Mouse (Mus musculus) stomach, embryonic 15.5 days (tissue): ENCODE measurements around the gene Gemin8. TPM values are rescaled to one million over a fixed set of nuclear protein-coding genes. Genes with fewer than 3 reads are reported as not detected.

Experiments used
- ATAC-seq: fragments of 200-750 bp; cut with Nextera tagmentation; 2 replicates; pipeline ENCODE4 v1.8.0; 2017; ENCODE audit warnings: low read depth, moderate number of reproducible peaks, moderate TSS enrichment; ENCODE audit not compliant: insufficient read depth, low FRiP score
- H3K27ac ChIP-seq: fragments of 300-500 bp; sonication (generic); 2 replicates; pipeline ENCODE4 v1.5.1; 2015; ENCODE audit warnings: mild to moderate bottlenecking, inconsistent platforms
- H3K27me3 ChIP-seq: fragments of 300-500 bp; sonication (generic); replicated peaks from 2 replicates; pipeline ENCODE4 v1.6.1; 2015; ENCODE audit warnings: inconsistent platforms
- H3K36me3 ChIP-seq: fragments of 300-500 bp; sonication (generic); 2 replicates; pipeline ENCODE4 v1.6.1; 2015; ENCODE audit warnings: inconsistent platforms
- H3K4me1 ChIP-seq: fragments of 300-500 bp; sonication (generic); 2 replicates; pipeline ENCODE4 v1.6.1; 2015; ENCODE audit warnings: inconsistent platforms
- H3K4me2 ChIP-seq: fragments of 300-500 bp; sonication (generic); 2 replicates; pipeline ENCODE4 v1.6.1; 2015; ENCODE audit warnings: mild to moderate bottlenecking, inconsistent platforms
- H3K4me3 ChIP-seq: fragments of 300-500 bp; sonication (generic); replicated peaks from 2 replicates; pipeline ENCODE4 v1.5.1; 2015; ENCODE audit warnings: inconsistent platforms
- H3K9ac ChIP-seq: fragments of 300-500 bp; sonication (generic); 2 replicates; pipeline ENCODE4 v1.6.1; 2015; ENCODE audit warnings: inconsistent platforms
- H3K9me3 ChIP-seq: fragments of 300-500 bp; sonication (generic); 2 replicates; pipeline ENCODE4 v1.6.1; 2016; ENCODE audit warnings: inconsistent platforms
- WGBS: fragments of 180-500 bp; shearing (Covaris S2); methylation state at CpG from one replicate; pipeline ENCODE4 v1.1.7; 2015; 5-methylcytosine and 5-hydroxymethylcytosine counted together
- polyA plus RNA-seq: library from polyadenylated mRNA; unstranded; fragments of >200 nt; fragmentation: Nextera tagmentation; extraction: Ambion mirVana; gene quantifications from 2 replicates; pipeline ENCODE4 v1.2.1, GENCODE M21; 2015

Gemin8 gene
- polyA plus RNA-seq: 9.3 and 10.1 TPM in 2 replicates

GRCm38 (mm10) chrX:166169892-166170799 is at the start of gene Gemin8:
Gene Gemin8 (plus strand): TSS chrX:166170454.
- Histone ChIP-seq H3K27ac (peak within 1 kb of the TSS; percentile 44; the same call in 1 of the 2 replicates), H3K4me1 (no peaks in the 10 kb centered on the region), H3K4me2 (peak within 1 kb of the TSS; percentile 48), H3K27me3 (no peaks in the 10 kb centered on the region), H3K9ac (peak within 1 kb of the TSS; percentile 12; the same call in 1 of the 2 replicates), H3K9me3 (no peaks in the 10 kb centered on the region), H3K36me3 (no peaks in the 10 kb centered on the region), H3K4me3 (peak within 1 kb of the TSS; percentile 57)
- WGBS: 16% methylated on average over 31 of the region's 31 CpGs
- ATAC-seq: peak; percentile 98

- 78% methylated on average over 15 of the region's 15 CpGs for WGBS
- Histone ChIP-seq H3K9ac (no peak overlapping the region), H3K27me3 (no peaks in the 10 kb centered on the region), H3K4me2 (no peak overlapping the region), H3K27ac (no peak overlapping the region), H3K9me3 (no peaks in the 10 kb centered on the region), H3K4me1 (no peaks in the 10 kb centered on the region), H3K4me3 (no peak overlapping the region), H3K36me3 (no peaks in the 10 kb centered on the region)
- no peak for ATAC-seq
Observed at GRCm38 (mm10) chrX:166147158-166147846, 23.0 kb upstream of the Gemin8 start.

GRCm38 (mm10) chrX:166162773-166163172 is 7.5 kb upstream of the Gemin8 start:
- Histone ChIP-seq H3K9me3 (no peaks in the 10 kb centered on the region), H3K9ac (no peak overlapping the region), H3K27me3 (no peaks in the 10 kb centered on the region), H3K27ac (no peak overlapping the region), H3K36me3 (no peaks in the 10 kb centered on the region), H3K4me3 (no peak overlapping the region), H3K4me2 (no peak overlapping the region), H3K4me1 (no peaks in the 10 kb centered on the region)
- ATAC-seq: no peak
- 48% methylated on average over 4 of the region's 4 CpGs for WGBS

GRCm38 (mm10) chrX:166167307-166167706 is 2.9 kb upstream of the Gemin8 start:
- Histone ChIP-seq H3K9ac (no peak overlapping the region), H3K36me3 (no peaks in the 10 kb centered on the region), H3K4me1 (no peaks in the 10 kb centered on the region), H3K4me2 (no peak overlapping the region), H3K27me3 (no peaks in the 10 kb centered on the region), H3K4me3 (no peak overlapping the region), H3K27ac (no peak overlapping the region), H3K9me3 (no peaks in the 10 kb centered on the region)
- no peak for ATAC-seq
- WGBS: 9% methylated on average over 4 of the region's 4 CpGs

- Histone ChIP-seq H3K36me3 (no peaks in the 10 kb centered on the region), H3K9ac (no peak overlapping the region), H3K4me1 (no peaks in the 10 kb centered on the region), H3K9me3 (no peaks in the 10 kb centered on the region), H3K27me3 (no peaks in the 10 kb centered on the region), H3K4me3 (no peak overlapping the region), H3K27ac (no peak overlapping the region), H3K4me2 (no peak overlapping the region)
- 40% methylated on average over 3 of the region's 3 CpGs for WGBS
- ATAC-seq: no peak
Observed at GRCm38 (mm10) chrX:166167923-166168322, 2.3 kb upstream of the Gemin8 start.

- peak overlapping the region; percentile 44; the same call in 1 of the 2 replicates for H3K27ac ChIP-seq
- 21% methylated on average over 9 of the region's 9 CpGs for WGBS
Observed at GRCm38 (mm10) chrX:166170800-166171738, 815 bp downstream of the Gemin8 start.

GRCm38 (mm10) chrX:166172041-166172440 is 1.8 kb downstream of the Gemin8 start:
- H3K9ac ChIP-seq: no peak overlapping the region
- no peak overlapping the region for H3K4me2 ChIP-seq
- no peaks in the 10 kb centered on the region for H3K36me3 ChIP-seq
- no peak overlapping the region for H3K27ac ChIP-seq
- H3K4me1 ChIP-seq: no peaks in the 10 kb centered on the region
- H3K9me3 ChIP-seq: no peaks in the 10 kb centered on the region
- no peak for ATAC-seq
- 39% methylated on average over 4 of the region's 4 CpGs for WGBS
- H3K27me3 ChIP-seq: no peaks in the 10 kb centered on the region
- H3K4me3 ChIP-seq: no peak overlapping the region

More at GRCm38 (mm10) chrX:166170800-166171738, 815 bp downstream of the Gemin8 start:
- no peak for ATAC-seq
- H3K4me3 ChIP-seq: peak overlapping the region; percentile 57
- H3K9me3 ChIP-seq: no peaks in the 10 kb centered on the region
- peak overlapping the region; percentile 48 for H3K4me2 ChIP-seq
- H3K27me3 ChIP-seq: no peaks in the 10 kb centered on the region
- H3K9ac ChIP-seq: peak overlapping the region; percentile 12; the same call in 1 of the 2 replicates
- no peaks in the 10 kb centered on the region for H3K4me1 ChIP-seq
- H3K36me3 ChIP-seq: no peaks in the 10 kb centered on the region

GRCm38 (mm10) chrX:166172661-166173060 is 2.4 kb downstream of the Gemin8 start:
- no peaks in the 10 kb centered on the region for H3K36me3 ChIP-seq
- H3K4me3 ChIP-seq: no peak overlapping the region
- H3K9ac ChIP-seq: no peak overlapping the region
- no peaks in the 10 kb centered on the region for H3K9me3 ChIP-seq
- no peak for ATAC-seq
- no peaks in the 10 kb centered on the region for H3K27me3 ChIP-seq
- 48% methylated on average over 3 of the region's 3 CpGs for WGBS
- no peak overlapping the region for H3K4me2 ChIP-seq
- no peaks in the 10 kb centered on the region for H3K4me1 ChIP-seq
- no peak overlapping the region for H3K27ac ChIP-seq

GRCm38 (mm10) chrX:166173796-166174195 is 3.5 kb downstream of the Gemin8 start:
- 71% methylated on average over 7 of the region's 7 CpGs for WGBS
- H3K9me3 ChIP-seq: no peaks in the 10 kb centered on the region
- H3K27me3 ChIP-seq: no peaks in the 10 kb centered on the region
- no peaks in the 10 kb centered on the region for H3K36me3 ChIP-seq
- no peak for ATAC-seq
- H3K4me1 ChIP-seq: no peaks in the 10 kb centered on the region
- H3K9ac ChIP-seq: no peak overlapping the region
- no peak overlapping the region for H3K4me3 ChIP-seq
- no peak overlapping the region for H3K27ac ChIP-seq
- H3K4me2 ChIP-seq: no peak overlapping the region

- ATAC-seq: no peak
Observed at GRCm38 (mm10) chrX:166177929-166178328, 7.7 kb downstream of the Gemin8 start.

GRCm38 (mm10) chrX:166183094-166183493 is 12.8 kb downstream of the Gemin8 start:
- no peak overlapping the region for H3K27ac ChIP-seq
- H3K9me3 ChIP-seq: no peaks in the 10 kb centered on the region
- H3K4me1 ChIP-seq: no peaks in the 10 kb centered on the region
- no peaks in the 10 kb centered on the region for H3K27me3 ChIP-seq
- ATAC-seq: no peak
- H3K4me3 ChIP-seq: no peak overlapping the region
- 75% methylated on average over 3 of the region's 3 CpGs for WGBS
- no peak overlapping the region for H3K9ac ChIP-seq
- H3K36me3 ChIP-seq: no peaks in the 10 kb centered on the region
- H3K4me2 ChIP-seq: no peak overlapping the region

More at GRCm38 (mm10) chrX:166177929-166178328, 7.7 kb downstream of the Gemin8 start:
- Histone ChIP-seq H3K27me3 (no peaks in the 10 kb centered on the region), H3K36me3 (no peaks in the 10 kb centered on the region), H3K4me1 (no peaks in the 10 kb centered on the region), H3K4me3 (no peak overlapping the region), H3K9ac (no peak overlapping the region), H3K27ac (no peak overlapping the region), H3K9me3 (no peaks in the 10 kb centered on the region), H3K4me2 (no peak overlapping the region)
- WGBS: 83% methylated on average over 7 of the region's 7 CpGs
